Mouse (Mus musculus) heart, postnatal 0 days (tissue): ENCODE measurements around the gene Rhbdl3. TPM values are rescaled to one million over a fixed set of nuclear protein-coding genes. Genes with fewer than 3 reads are reported as not detected.

Source experiments
- ATAC-seq: fragments of 200-750 bp; cut with Nextera tagmentation; 2 replicates; pipeline ENCODE4 v1.8.0; 2017; ENCODE audit warnings: low read depth, moderate number of reproducible peaks, moderate library complexity; ENCODE audit not compliant: insufficient read depth
- DNase-seq: peaks from one replicate; pipeline ENCODE4 v3.0.0-alpha.2; 2016; ENCODE audit warnings: low spot score
- H3K27ac ChIP-seq: fragments of 300-500 bp; sonication (generic); 2 replicates; pipeline ENCODE4 v1.5.1; 2014; ENCODE audit warnings: low read depth, mild to moderate bottlenecking
- H3K27me3 ChIP-seq: fragments of 300-500 bp; sonication (generic); 2 replicates; pipeline ENCODE4 v1.6.1; 2014; ENCODE audit warnings: low read length, mixed read lengths; ENCODE audit not compliant: control insufficient read depth, insufficient read depth
- H3K36me3 ChIP-seq: fragments of 300-500 bp; sonication (generic); replicated peaks from 2 replicates; pipeline ENCODE4 v1.6.1; 2014; ENCODE audit warnings: low read length, mixed read lengths; ENCODE audit not compliant: control insufficient read depth, insufficient read depth
- H3K4me1 ChIP-seq: fragments of 300-500 bp; sonication (generic); 2 replicates; pipeline ENCODE4 v1.6.1; 2014; ENCODE audit warnings: antibody characterized with exemption; ENCODE audit not compliant: control insufficient read depth, insufficient read depth
- H3K4me2 ChIP-seq: fragments of 300-500 bp; sonication (generic); 2 replicates; pipeline ENCODE4 v1.6.1; 2014; ENCODE audit warnings: low read depth, mild to moderate bottlenecking, low read length, moderate library complexity
- H3K4me3 ChIP-seq: fragments of 300-500 bp; sonication (generic); 2 replicates; pipeline ENCODE4 v1.5.1; 2014; ENCODE audit warnings: low read depth, low read length
- H3K9ac ChIP-seq: fragments of 300-500 bp; sonication (generic); replicated peaks from 2 replicates; pipeline ENCODE4 v1.6.1; 2014; ENCODE audit warnings: low read depth, low read length, mixed read lengths
- H3K9me3 ChIP-seq: fragments of 300-500 bp; sonication (generic); replicated peaks from 2 replicates; pipeline ENCODE4 v1.6.1; 2016; ENCODE audit warnings: low read length; ENCODE audit not compliant: control insufficient read depth
- CTCF ChIP-seq: IDR thresholded peaks from 2 replicates; pipeline ENCODE4 v1.5.1; 2016; ENCODE audit warnings: antibody characterized with exemption, control low read depth, low read depth
- EP300 ChIP-seq: IDR thresholded peaks from 2 replicates; pipeline ENCODE4 v1.6.1; 2016; ENCODE audit warnings: antibody characterized with exemption, low read depth
- WGBS: fragments of 180-500 bp; shearing (Covaris S2); extraction: QIAGEN DNeasy Blood & Tissue Kit; methylation state at CpG from one replicate; pipeline ENCODE4 v1.1.7; 2014; 5-methylcytosine and 5-hydroxymethylcytosine counted together
- polyA plus RNA-seq: library from polyadenylated mRNA; unstranded; fragments of >200 nt; fragmentation: Nextera tagmentation; extraction: Ambion mirVana; gene quantifications from 2 replicates; pipeline ENCODE4 v1.2.1, GENCODE M21; 2015
- total RNA-seq: library from RNA; depleted of rRNA; stranded (reverse); fragments of >200 nt; gene quantifications from 2 replicates; pipeline ENCODE4 v1.2.3, GENCODE M21; 2014; ENCODE audit warnings: low replicate concordance

Rhbdl3 gene
- total and polyA plus RNA-seq, 2 experiments from 2014 or later = 0.38 to 2.1 TPM

DNA sequence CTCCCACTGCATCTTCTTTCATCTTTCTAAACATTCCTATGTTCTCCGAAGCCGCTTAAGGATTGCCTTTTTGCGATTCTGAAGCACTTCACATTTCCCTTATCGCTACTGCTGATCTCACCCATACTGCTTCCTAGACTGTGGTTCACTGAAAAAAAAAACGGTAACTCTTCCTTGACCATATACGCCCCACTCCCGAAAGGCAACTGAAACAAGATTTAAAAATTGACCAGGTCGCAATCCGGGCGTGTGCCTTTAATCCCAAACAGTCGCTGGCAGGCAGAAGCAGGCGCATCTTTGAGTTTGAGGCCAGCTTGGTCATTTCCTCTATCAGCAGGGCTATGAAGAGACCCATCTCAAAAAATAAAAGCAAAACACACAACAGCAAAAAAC, 81.9 kb downstream of the Rhbdl3 start:
- TF ChIP-seq CTCF (no peak), EP300 (no peak)

DNA sequence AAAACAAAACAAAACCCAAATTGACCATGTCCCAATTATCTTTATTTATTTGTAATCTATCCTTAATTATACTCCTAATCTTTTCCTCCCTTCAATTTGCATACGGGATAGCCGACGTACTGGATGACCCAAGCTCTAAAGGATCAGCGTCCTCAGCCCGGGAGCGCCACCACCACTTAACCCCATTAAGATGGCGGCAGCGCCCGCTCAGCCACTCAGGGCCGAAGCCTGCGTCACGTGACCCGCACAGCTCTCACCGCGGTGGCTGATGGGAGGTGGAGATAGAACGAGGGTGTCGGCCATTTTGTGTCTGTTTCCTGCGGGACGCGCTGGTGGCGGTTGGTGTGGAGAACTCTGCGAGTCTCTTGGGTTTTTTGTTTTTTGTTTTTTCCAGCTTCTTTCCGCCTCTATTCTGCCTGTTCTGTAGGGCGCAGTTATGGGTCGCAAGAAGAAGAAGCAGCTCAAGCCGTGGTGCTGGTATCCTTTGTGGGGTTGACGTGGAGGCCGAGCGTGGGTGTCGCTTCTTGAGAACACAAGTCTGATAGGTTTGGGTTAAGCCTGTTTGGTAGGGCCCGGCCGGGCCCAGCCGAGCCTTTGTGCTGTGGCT, 82.4 kb downstream of the Rhbdl3 start, which contains the start of gene Zfp207:
Gene Zfp207 (plus strand): TSS at position 261 of the 607 bp plus-strand sequence.
- Histone ChIP-seq H3K27ac (peak within 1 kb of the TSS; percentile 93), H3K4me1 (peaks cover 17% of the 10 kb centered on the region), H3K4me2 (peak within 1 kb of the TSS; percentile 91), H3K9me3 (no peaks in the 10 kb centered on the region), H3K4me3 (peak within 1 kb of the TSS; percentile 91), H3K36me3 (peaks cover 13% of the 10 kb centered on the region), H3K27me3 (no peaks in the 10 kb centered on the region), H3K9ac (peak within 1 kb of the TSS; percentile 98)
- peak; percentile 98 for DNase-seq
- no peak; the same call in none of the 2 replicates for TF ChIP-seq EP300
- no peak for TF ChIP-seq CTCF
- under 1% methylated on average over 33 of the region's 33 CpGs for WGBS
- peak; percentile 97 for ATAC-seq

More for the DNA sequence above, 81.9 kb downstream of the Rhbdl3 start:
- Histone ChIP-seq H3K9me3 (no peaks in the 10 kb centered on the region), H3K4me1 (peaks cover 17% of the 10 kb centered on the region), H3K27me3 (no peaks in the 10 kb centered on the region), H3K4me2 (peak overlapping the region; percentile 78), H3K36me3 (peaks cover 8% of the 10 kb centered on the region), H3K9ac (peak overlapping the region; percentile 98), H3K27ac (peak overlapping the region; percentile 93), H3K4me3 (peak overlapping the region; percentile 91)
- no peak for DNase-seq
- ATAC-seq = peak; percentile 6; the same call in 1 of the 2 replicates
- WGBS = 4% methylated on average over 12 of the region's 12 CpGs

DNA sequence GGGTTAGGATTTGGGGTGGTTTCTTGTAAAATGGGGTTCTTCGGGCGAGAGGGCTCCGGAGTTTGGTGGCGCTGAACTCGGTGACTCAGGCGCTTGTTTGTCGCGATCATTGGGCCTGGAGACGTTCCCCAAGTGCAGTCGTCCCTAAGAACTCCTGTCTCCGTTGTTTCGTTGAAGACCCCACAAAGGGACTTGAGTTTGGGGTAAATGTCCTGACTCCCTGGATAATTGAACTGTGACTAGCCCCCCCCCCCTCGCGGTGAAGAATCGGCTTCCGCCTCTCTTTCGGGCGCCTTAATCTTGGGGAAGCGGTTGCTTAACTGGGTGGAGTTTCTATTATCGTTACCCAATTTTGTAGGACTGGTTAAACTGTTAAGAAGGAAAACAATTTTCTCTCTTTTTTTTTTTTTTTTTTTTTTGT, 82.9 kb downstream of the Rhbdl3 start:
- Histone ChIP-seq H3K4me2 (peak overlapping the region; percentile 91), H3K9me3 (no peaks in the 10 kb centered on the region), H3K4me3 (peak overlapping the region; percentile 91), H3K9ac (peak overlapping the region; percentile 98), H3K36me3 (peaks cover 17% of the 10 kb centered on the region), H3K4me1 (peaks cover 17% of the 10 kb centered on the region), H3K27ac (peak overlapping the region; percentile 93), H3K27me3 (no peaks in the 10 kb centered on the region)
- TF ChIP-seq EP300 (no peak), CTCF (no peak)
- DNase-seq (peak; percentile 35), ATAC-seq (peak; percentile 7)
- WGBS = under 1% methylated on average over 20 of the region's 20 CpGs

DNA sequence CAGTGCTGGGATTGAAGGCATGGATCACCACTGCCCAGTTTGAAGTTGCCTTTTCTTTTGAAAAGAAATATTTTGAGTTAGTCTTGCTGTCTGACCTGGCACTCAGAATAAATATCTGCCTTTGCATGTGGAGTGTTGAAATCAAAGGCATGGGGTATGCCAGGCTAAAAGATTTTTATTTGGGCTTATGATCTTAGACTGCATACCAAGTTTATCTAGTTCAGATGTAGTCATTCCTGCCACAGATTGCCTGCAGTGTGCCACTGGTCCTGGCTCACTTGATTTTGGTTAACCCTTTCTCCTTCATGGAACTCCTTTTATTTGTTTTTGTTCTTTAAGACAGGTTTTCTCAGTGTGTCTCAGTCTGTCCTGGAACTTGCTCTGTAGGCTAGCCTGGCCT, 83.7 kb downstream of the Rhbdl3 start:
- Histone ChIP-seq H3K27ac (peak overlapping the region; percentile 28; the same call in 1 of the 2 replicates), H3K9me3 (no peaks in the 10 kb centered on the region), H3K9ac (peak overlapping the region; percentile 63), H3K27me3 (no peaks in the 10 kb centered on the region), H3K4me1 (peaks cover 17% of the 10 kb centered on the region), H3K4me2 (peak overlapping the region; percentile 91), H3K4me3 (peak overlapping the region; percentile 91), H3K36me3 (peaks cover 24% of the 10 kb centered on the region)
- DNase-seq = no peak
- no peak for TF ChIP-seq CTCF
- TF ChIP-seq EP300 = no peak
- no peak for ATAC-seq

DNA sequence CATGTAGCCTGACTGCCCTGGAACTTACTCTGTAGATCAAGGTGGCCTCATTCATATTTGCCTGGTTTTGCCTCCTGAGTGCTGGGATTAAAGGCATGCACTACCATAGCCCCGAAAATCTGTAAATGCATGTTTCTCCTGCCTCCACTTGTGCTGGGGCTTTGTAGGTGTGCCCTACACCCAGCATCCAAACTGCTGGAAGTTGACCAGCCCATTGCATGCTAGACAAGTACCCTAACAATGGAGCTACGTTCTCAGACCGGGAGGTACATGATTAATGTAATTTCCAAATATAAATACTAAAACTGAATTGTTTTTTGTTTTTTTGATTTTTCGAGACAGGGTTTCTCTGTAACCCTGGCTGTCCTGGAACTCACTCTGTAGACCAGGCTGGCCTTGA, 84.3 kb downstream of the Rhbdl3 start:
- ATAC-seq (no peak), DNase-seq (no peak)
- H3K27ac ChIP-seq = no peak overlapping the region
- TF ChIP-seq CTCF (no peak), EP300 (no peak)
- WGBS = 22% methylated on average over 4 of the region's 4 CpGs
- peak overlapping the region; percentile 91 for H3K4me2 ChIP-seq
- no peaks in the 10 kb centered on the region for H3K9me3 ChIP-seq
- H3K9ac ChIP-seq = peak overlapping the region; percentile 63
- H3K27me3 ChIP-seq = no peaks in the 10 kb centered on the region
- peaks cover 17% of the 10 kb centered on the region for H3K4me1 ChIP-seq
- peaks cover 30% of the 10 kb centered on the region for H3K36me3 ChIP-seq
- H3K4me3 ChIP-seq = peak overlapping the region; percentile 91
